Mouse (Mus musculus) lung, postnatal 36 days (tissue): ENCODE measurements around the gene Uhrf1.
A peak's percentile ranks its signal among the peaks of the same experiment; 100 is the strongest.
"Not testable (repeated sequence)": the region's sequence is repeated elsewhere in the genome, so short reads cannot be mapped to it uniquely, and the experiment has no call there.

Experiments
- DNase-seq: peaks from one replicate; pipeline ENCODE4 v3.0.0; 2022; ENCODE audit warnings: mixed read lengths

The Uhrf1 gene

GRCm38 (mm10) chr17:56303160-56303846, at the start of gene Uhrf1:
Gene Uhrf1 (plus strand): TSS chr17:56303321.
- peak; percentile 77 for DNase-seq

DNA sequence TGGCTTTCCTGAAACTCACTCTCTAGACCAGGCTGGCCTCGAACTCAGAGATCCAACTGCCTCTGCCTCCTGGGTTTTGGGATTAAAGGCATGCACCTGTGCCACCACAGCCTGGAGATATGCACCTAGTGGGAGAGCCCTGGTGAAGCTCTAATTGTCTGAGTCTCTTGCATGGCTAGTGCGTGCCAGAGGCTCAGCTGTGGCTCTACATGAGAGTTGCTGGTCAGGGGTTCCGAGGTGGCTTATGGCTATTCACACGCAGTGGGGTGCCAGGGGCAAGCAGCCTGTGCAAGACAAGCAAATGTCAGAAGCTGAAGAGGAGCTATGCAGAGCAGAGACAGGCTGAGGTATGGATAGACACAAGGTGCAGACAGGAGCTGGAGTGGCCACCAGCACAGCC, 48.4 kb upstream of the Uhrf1 start:
- DNase-seq: no peak

GRCm38 (mm10) chr17:56255429-56255828, 47.7 kb upstream of the Uhrf1 start:
- no peak for DNase-seq

DNA sequence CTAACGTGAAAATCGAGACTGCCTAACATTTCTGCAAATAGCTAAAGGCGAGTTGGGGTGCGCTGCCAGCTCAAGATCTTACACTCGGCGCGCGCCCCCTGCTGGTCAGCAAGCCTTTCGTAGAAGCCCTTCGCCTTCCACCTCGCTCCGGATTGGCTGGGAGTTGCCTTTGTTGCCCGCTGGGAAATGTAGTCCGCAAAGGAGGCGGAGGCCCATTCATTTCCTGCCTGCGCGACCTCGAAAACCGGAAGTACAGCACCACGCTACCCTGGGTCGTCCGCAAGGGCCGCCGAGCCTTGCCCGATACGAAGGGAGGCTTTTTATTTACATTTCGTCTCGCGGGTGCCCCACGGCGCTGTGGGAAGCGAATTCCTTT, 47.3 kb upstream of the Uhrf1 start:
- DNase-seq: peak; percentile 99

- peak; percentile 98 for DNase-seq
Observed at GRCm38 (mm10) chr17:56256239-56256881, 46.8 kb upstream of the Uhrf1 start, which contains the start of gene Fem1a. Gene Fem1a (plus strand): TSS chr17:56256810.

GRCm38 (mm10) chr17:56257181-56257894, 45.8 kb upstream of the Uhrf1 start:
- DNase-seq: no peak

- DNase-seq: not testable (repeated sequence)
Observed at GRCm38 (mm10) chr17:56258269-56258668, 44.9 kb upstream of the Uhrf1 start.

DNA sequence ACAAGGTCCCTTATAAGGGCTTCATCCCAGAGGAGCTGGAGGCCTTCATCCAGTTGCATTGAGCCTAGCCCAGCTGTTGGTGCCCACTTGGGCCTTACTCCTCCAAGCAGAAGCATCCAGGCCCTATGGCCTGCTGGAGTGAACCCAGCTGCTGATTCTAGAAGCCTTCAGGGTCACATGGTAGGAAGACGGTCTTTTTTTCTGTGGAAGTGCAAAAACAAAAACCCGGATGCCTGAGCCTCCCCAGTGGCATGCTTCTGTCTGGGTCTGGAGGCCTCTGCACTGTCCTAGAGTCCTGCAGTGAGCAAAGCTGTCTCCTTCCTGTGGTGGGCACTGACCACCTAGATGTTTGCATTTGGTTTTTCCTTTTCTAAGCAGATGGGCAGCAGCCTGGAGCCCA, 44.3 kb upstream of the Uhrf1 start:
- DNase-seq: not testable (repeated sequence)

GRCm38 (mm10) chr17:56259301-56260037, 43.7 kb upstream of the Uhrf1 start:
- DNase-seq: no peak

GRCm38 (mm10) chr17:56261166-56261565, 42.0 kb upstream of the Uhrf1 start:
- no peak for DNase-seq

DNA sequence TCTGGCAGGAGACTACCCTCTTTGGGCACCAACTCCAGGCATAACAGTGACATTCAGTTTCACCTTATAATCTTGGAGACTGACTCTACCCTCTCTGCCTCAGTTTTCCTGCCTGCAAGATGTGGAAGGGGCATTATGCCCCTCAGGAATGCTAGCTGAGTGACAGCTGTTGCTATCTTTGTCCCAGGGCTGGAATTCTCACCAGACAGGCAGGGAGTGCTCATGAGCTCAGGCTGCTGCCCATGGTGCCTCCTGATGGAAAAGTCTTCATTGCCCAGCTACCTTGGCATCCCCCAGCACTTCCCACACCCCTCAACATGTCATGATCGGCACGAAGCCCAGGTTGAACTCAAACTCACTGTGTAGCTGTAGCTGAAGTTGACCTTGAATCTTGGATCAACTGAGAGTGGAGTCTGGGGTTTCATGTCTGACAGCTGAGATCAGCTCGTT, 40.5 kb upstream of the Uhrf1 start:
- DNase-seq: no peak

DNA sequence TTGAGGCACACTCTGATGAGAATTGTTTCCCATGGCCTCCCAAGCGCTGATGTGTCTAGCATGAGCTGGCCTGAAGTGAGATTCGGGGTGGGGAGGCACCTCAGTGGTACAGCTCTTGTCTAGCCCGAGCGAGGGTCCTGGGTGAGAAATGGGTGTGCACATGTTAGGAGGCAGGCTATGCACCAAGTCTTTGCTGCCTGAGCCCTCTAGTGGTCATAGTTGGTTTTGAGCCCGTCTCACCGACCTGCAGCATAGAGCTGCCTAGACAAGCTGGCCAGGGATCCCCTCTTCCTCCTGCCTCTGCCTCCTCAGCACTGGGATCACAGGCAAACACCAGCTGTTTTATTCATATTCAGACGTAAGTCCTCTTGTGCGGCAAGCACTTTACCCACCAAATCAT, 39.1 kb upstream of the Uhrf1 start:
- DNase-seq: peak; percentile 92

- DNase-seq: peak; percentile 42
Observed at GRCm38 (mm10) chr17:56265011-56265410, 38.1 kb upstream of the Uhrf1 start.

- DNase-seq: no peak
Observed at GRCm38 (mm10) chr17:56265869-56266268, 37.3 kb upstream of the Uhrf1 start.

DNA sequence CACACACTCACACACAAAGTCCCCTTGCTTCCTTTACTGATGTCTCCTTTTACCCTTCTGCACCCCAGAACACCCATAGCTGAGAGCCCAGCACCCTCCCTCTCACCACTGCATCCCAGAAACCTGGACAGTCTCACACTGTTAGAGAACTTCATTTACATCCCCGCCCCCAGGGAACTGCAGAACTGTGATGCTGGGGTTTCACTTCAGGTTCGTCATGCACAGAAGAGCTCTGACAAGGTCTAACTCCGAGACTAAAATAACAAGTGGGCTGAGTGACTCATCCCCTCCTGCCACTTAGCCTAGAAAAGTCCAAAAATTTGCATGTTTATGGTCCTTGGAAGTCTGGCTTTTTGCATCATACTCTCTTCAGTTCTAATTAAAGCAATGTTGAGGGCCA, 36.9 kb upstream of the Uhrf1 start:
- DNase-seq: peak; percentile 70

GRCm38 (mm10) chr17:56269153-56269630, 33.9 kb upstream of the Uhrf1 start:
- DNase-seq: peak; percentile 91

DNA sequence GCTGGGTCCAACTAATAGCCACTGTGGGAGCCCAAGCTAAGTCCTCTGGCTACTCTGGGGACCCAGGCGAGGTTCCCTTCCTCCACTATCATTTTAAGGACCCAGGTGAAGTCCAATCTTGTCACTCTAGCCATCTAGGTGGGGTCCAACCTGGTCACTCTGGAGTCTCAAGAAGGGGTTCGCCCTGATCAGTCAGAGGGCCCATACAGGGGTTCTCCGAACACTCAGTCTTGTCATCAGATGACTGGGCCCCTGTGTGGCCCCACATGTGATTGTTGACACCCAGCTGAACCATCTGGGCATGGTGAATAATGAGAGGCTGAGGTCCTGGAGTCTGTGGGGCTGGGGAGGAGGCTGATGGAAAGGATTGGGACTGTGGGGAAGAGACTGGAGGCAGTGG, 33.4 kb upstream of the Uhrf1 start:
- DNase-seq: no peak

GRCm38 (mm10) chr17:56271609-56272253, 31.4 kb upstream of the Uhrf1 start:
- DNase-seq: no peak

GRCm38 (mm10) chr17:56272644-56273043, 30.5 kb upstream of the Uhrf1 start:
- peak; percentile 79 for DNase-seq

- no peak for DNase-seq
Observed at GRCm38 (mm10) chr17:56273482-56273881, 29.6 kb upstream of the Uhrf1 start.

GRCm38 (mm10) chr17:56273986-56274385, 29.1 kb upstream of the Uhrf1 start:
- no peak for DNase-seq

DNA sequence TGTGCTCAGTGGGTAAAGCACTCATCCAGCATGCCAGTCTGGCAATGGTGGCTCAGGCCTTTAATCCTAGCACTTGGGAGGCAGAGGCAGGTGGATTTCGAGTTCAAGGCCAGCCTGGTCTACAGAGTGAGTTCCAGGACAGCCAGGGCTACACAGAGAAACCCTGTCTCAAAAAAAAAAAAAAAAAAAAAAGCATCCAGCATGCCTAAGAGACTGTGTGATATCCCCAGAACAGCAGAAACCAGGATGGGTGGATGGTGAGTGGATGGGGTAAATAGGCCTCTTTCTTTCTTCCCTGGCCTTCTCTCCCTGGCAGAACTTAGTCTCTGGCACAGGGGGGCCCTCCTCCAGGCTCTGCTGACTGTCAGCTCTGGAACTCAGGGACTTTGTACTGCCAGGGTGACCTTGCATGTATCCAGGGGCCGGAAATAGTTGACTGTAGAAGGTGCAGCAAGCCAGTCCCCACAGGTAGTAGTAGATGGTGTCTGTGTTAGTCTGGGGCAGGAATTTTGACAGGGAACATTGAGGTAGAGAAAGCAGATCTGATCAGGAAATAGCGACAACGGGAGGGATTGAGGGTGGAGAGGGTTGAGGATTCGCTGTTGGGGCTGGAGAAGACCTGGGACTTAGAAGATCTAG, 27.2 kb upstream of the Uhrf1 start:
- no peak for DNase-seq
